Mouse (Mus musculus) liver, embryonic 16.5 days (tissue): ENCODE measurements at regions not wholly inside any gene's neighbourhood (a gene's known extent, or its start where the extent isn't known, plus 50 kb on each side); places are given as distances from the start of the nearest gene placed in this dataset.

Experiments used
- ATAC-seq: fragments of 200-750 bp; cut with Nextera tagmentation; 2 replicates; pipeline ENCODE4 v1.8.0; 2017; ENCODE audit warnings: low read depth, mild to moderate bottlenecking, moderate number of reproducible peaks, moderate library complexity
- H3K27ac ChIP-seq: fragments of 300-500 bp; sonication (generic); 2 replicates; pipeline ENCODE4 v1.5.1; 2014; ENCODE audit warnings: mild to moderate bottlenecking, low read length
- H3K27me3 ChIP-seq: fragments of 300-500 bp; sonication (generic); 2 replicates; pipeline ENCODE4 v1.6.1; 2014; ENCODE audit warnings: low read depth, low read length, mixed read lengths; ENCODE audit not compliant: control insufficient read depth, insufficient read depth
- H3K36me3 ChIP-seq: fragments of 300-500 bp; sonication (generic); 2 replicates; pipeline ENCODE4 v1.6.1; 2014; ENCODE audit warnings: mild to moderate bottlenecking; ENCODE audit not compliant: control insufficient read depth, insufficient read depth
- H3K4me1 ChIP-seq: fragments of 300-500 bp; sonication (generic); 2 replicates; pipeline ENCODE4 v1.6.1; 2014; ENCODE audit warnings: low read depth, low read length, mixed read lengths; ENCODE audit not compliant: control insufficient read depth
- H3K4me2 ChIP-seq: fragments of 300-500 bp; sonication (generic); 2 replicates; pipeline ENCODE4 v1.6.1; 2014; ENCODE audit warnings: low read depth, low read length, mixed read lengths
- H3K4me3 ChIP-seq: fragments of 300-500 bp; sonication (generic); 2 replicates; pipeline ENCODE4 v1.5.1; 2014; ENCODE audit warnings: low read depth, mild to moderate bottlenecking, low read length
- H3K9ac ChIP-seq: fragments of 300-500 bp; sonication (generic); 2 replicates; pipeline ENCODE4 v1.6.1; 2014; ENCODE audit warnings: low read depth, low read length
- H3K9me3 ChIP-seq: fragments of 300-500 bp; sonication (generic); replicated peaks from 2 replicates; pipeline ENCODE4 v1.6.1; 2016; ENCODE audit warnings: low read length; ENCODE audit not compliant: control insufficient read depth
- WGBS: fragments of 180-500 bp; shearing (Covaris S2); extraction: QIAGEN DNeasy Blood & Tissue Kit; methylation state at CpG from one replicate; pipeline ENCODE4 v1.1.7; 2014; ENCODE audit not compliant: insufficient replicate concordance; 5-methylcytosine and 5-hydroxymethylcytosine counted together

DNA sequence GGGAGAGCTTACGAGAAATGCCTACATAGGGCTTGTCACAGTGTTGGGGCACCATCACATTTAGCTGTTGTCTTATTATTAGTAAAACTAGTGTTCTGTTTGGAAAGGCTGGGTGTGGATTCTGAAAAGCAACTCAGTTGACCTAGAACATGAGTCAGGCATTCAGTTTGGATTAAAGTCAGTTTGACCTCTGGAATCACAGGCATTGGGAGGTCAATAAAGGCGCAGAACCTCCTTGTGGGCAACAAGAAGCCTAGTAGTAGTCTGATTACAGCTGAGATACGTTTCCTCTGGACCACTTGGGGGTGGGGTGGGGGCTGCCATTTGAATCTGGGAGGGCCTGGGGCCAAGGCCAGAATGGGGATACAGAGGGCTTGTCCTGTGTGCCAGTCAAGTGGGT is 52.1 kb upstream of the Map3k1 start:
- Histone ChIP-seq H3K4me2 (no peak overlapping the region), H3K27ac (no peak overlapping the region), H3K4me1 (no peaks in the 10 kb centered on the region), H3K27me3 (no peaks in the 10 kb centered on the region), H3K36me3 (no peaks in the 10 kb centered on the region), H3K4me3 (no peak overlapping the region), H3K9ac (no peak overlapping the region), H3K9me3 (no peaks in the 10 kb centered on the region)
- ATAC-seq = no peak
- 66% methylated on average over 3 of the region's 3 CpGs for WGBS

GRCm38 (mm10) chr13:111862316-111862715 is 53.5 kb upstream of the Map3k1 start:
- Histone ChIP-seq H3K27me3 (no peaks in the 10 kb centered on the region), H3K9me3 (no peaks in the 10 kb centered on the region), H3K27ac (peak overlapping the region; percentile 30; the same call in 1 of the 2 replicates), H3K4me3 (no peak overlapping the region), H3K9ac (no peak overlapping the region), H3K4me1 (peaks cover 2% of the 10 kb centered on the region; the same call in 1 of the 2 replicates), H3K36me3 (no peaks in the 10 kb centered on the region), H3K4me2 (no peak overlapping the region)
- 68% methylated on average over 8 of the region's 8 CpGs for WGBS
- ATAC-seq = peak; percentile 84

DNA sequence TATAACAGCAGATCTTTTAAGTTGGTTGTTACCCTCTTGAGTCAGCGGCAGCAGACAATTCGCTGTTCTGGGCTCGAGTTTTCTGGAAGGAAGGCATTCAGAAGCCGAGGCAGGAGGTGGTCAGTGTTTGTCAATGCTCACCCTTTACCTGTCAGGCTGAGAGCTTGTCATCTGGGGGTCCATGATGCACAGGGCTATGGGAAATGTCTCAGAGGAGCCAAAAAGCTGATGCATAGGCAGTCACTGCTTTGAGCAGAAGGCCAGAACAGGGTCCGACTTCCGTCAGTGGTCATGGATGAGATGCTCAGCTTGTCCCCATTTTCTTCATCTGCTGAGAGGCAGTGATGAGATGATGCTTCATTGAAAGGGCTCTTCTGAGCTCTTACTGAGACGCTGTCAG is 57.2 kb upstream of the Map3k1 start:
- no peak overlapping the region for H3K4me3 ChIP-seq
- peaks cover 15% of the 10 kb centered on the region for H3K4me1 ChIP-seq
- no peak overlapping the region for H3K4me2 ChIP-seq
- H3K27ac ChIP-seq = no peak overlapping the region
- H3K9me3 ChIP-seq = no peaks in the 10 kb centered on the region
- no peaks in the 10 kb centered on the region; the same call in 1 of the 2 replicates for H3K27me3 ChIP-seq
- H3K36me3 ChIP-seq = no peaks in the 10 kb centered on the region
- no peak for ATAC-seq
- no peak overlapping the region for H3K9ac ChIP-seq
- WGBS = 90% methylated on average over 7 of the region's 7 CpGs

GRCm38 (mm10) chr13:111867261-111867660 is 58.5 kb upstream of the Map3k1 start:
- WGBS = 67% methylated on average over 2 of the region's 2 CpGs
- Histone ChIP-seq H3K36me3 (no peaks in the 10 kb centered on the region), H3K4me3 (no peak overlapping the region), H3K4me1 (peaks cover 15% of the 10 kb centered on the region), H3K9ac (no peak overlapping the region), H3K4me2 (no peak overlapping the region), H3K27ac (no peak overlapping the region), H3K9me3 (no peaks in the 10 kb centered on the region), H3K27me3 (no peaks in the 10 kb centered on the region; the same call in 1 of the 2 replicates)
- no peak for ATAC-seq

GRCm38 (mm10) chr13:111867763-111868725 is 59.3 kb upstream of the Map3k1 start:
- ATAC-seq = 0 out of 2 replicates have a peak, but pooled peaks have one; percentile 27
- H3K27ac ChIP-seq = no peak overlapping the region

DNA sequence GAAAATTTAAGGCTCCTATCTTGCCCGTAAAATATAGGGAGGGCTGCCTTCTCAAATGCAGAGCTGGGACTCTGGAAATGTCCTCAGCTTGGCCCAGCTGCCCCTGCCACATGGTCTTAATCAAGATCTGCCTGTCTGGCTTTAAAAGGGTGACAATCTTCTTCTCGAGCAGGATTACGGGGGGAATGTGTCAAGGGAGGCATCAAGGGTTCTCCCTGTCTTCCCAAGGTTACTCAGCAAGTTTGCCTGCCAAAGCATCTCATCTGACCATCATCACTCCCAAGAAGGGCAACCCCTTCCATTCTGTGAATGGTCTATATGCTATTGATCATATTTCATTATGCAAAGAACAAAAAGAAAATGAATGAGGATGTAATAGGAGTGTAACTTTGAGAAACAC is 60.2 kb upstream of the Map3k1 start:
- 52% methylated on average over 3 of the region's 3 CpGs for WGBS
- H3K27ac ChIP-seq = no peak overlapping the region
- H3K4me3 ChIP-seq = no peak overlapping the region
- H3K9ac ChIP-seq = no peak overlapping the region
- no peak overlapping the region for H3K4me2 ChIP-seq
- no peaks in the 10 kb centered on the region for H3K9me3 ChIP-seq
- H3K27me3 ChIP-seq = no peaks in the 10 kb centered on the region; the same call in 1 of the 2 replicates
- H3K4me1 ChIP-seq = peaks cover 17% of the 10 kb centered on the region
- no peaks in the 10 kb centered on the region for H3K36me3 ChIP-seq
- ATAC-seq = no peak

More at GRCm38 (mm10) chr13:111867763-111868725, 59.3 kb upstream of the Map3k1 start:
- H3K36me3 ChIP-seq = no peaks in the 10 kb centered on the region
- H3K4me1 ChIP-seq = peaks cover 17% of the 10 kb centered on the region
- 11% methylated on average over 31 of the region's 31 CpGs for WGBS
- peak overlapping the region; percentile 24 for H3K4me3 ChIP-seq
- H3K4me2 ChIP-seq = peak overlapping the region; percentile 52
- H3K9me3 ChIP-seq = no peaks in the 10 kb centered on the region
- H3K27me3 ChIP-seq = no peaks in the 10 kb centered on the region; the same call in 1 of the 2 replicates
- H3K9ac ChIP-seq = peak overlapping the region; percentile 24; the same call in 1 of the 2 replicates

DNA sequence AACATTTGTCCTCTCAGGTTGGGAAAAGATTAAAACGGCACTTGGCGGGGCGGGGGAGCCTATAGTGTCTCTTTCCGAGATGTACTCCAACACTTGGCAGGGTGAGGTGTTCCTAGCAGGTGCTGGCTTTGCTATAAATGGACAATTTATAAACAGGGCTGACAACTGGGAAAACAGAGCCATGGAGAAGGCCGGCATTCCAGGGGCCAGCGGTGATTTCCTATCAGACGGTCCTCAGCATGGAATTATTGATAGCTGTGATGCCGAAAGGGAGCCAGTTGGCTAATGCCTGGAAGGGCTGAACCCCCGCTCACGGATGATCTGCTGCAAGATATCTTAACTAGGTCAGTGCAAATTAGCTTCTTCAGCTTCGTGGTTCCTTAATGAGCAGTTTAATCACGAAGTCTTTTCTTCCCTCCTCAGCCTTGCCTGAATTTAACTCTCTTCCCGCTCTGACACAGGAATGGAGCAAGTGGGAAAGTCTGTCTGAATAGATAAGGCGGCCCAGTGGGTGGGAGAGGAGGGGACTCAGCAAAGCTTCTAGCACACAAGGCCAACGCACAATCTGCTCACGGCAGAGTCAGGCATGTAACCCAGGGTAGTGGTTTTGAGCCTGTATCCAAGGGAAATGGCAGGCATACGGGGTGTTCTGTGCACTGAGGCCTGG is 61.1 kb upstream of the Map3k1 start:
- H3K4me2 ChIP-seq = peak overlapping the region; percentile 10; the same call in 1 of the 2 replicates
- H3K9ac ChIP-seq = no peak overlapping the region
- H3K9me3 ChIP-seq = no peaks in the 10 kb centered on the region
- H3K36me3 ChIP-seq = no peaks in the 10 kb centered on the region
- H3K27ac ChIP-seq = no peak overlapping the region
- H3K4me3 ChIP-seq = no peak overlapping the region
- peaks cover 17% of the 10 kb centered on the region for H3K4me1 ChIP-seq
- WGBS = 38% methylated on average over 17 of the region's 17 CpGs
- no peaks in the 10 kb centered on the region; the same call in 1 of the 2 replicates for H3K27me3 ChIP-seq
- ATAC-seq = peak; percentile 30; the same call in 1 of the 2 replicates

GRCm38 (mm10) chr13:111870505-111870904 is 61.7 kb upstream of the Map3k1 start:
- ATAC-seq = no peak
- Histone ChIP-seq H3K4me2 (peak overlapping the region; percentile 10; the same call in 1 of the 2 replicates), H3K27me3 (no peaks in the 10 kb centered on the region; the same call in 1 of the 2 replicates), H3K9ac (no peak overlapping the region), H3K4me1 (peaks cover 17% of the 10 kb centered on the region), H3K4me3 (no peak overlapping the region), H3K27ac (no peak overlapping the region), H3K9me3 (no peaks in the 10 kb centered on the region), H3K36me3 (no peaks in the 10 kb centered on the region)
- 55% methylated on average over 4 of the region's 4 CpGs for WGBS
